Mouse (Mus musculus) E14TG2a.4 (cell line): ENCODE measurements around the gene Naa40.

Source experiments
- H3K27me3 ChIP-seq: 2 replicates; pipeline ENCODE4 v1.6.1; 2014; ENCODE audit warnings: low read length, control low read depth; ENCODE audit not compliant: insufficient read depth
- H3K36me3 ChIP-seq: 2 replicates; pipeline ENCODE4 v1.6.1; 2014; ENCODE audit warnings: low read length, control low read depth; ENCODE audit not compliant: insufficient read depth
- H3K4me1 ChIP-seq: replicated peaks from 2 replicates; pipeline ENCODE4 v1.6.1; 2014; ENCODE audit warnings: low read depth, low read length, control low read depth
- H3K4me3 ChIP-seq: replicated peaks from 2 replicates; pipeline ENCODE4 v1.5.1; 2014; ENCODE audit warnings: mild to moderate bottlenecking, low read length
- H3K9me3 ChIP-seq: 2 replicates; pipeline ENCODE4 v1.6.1; 2014; ENCODE audit warnings: low read length, control low read depth
- CTCF ChIP-seq: conservative IDR thresholded peaks from 2 replicates; pipeline ENCODE4 v1.5.1; 2014; ENCODE audit warnings: low read length
- NANOG ChIP-seq: IDR thresholded peaks from 2 replicates; pipeline ENCODE4 v1.6.1; 2014; ENCODE audit warnings: borderline replicate concordance, low read length, mixed read lengths
- POU5F1 ChIP-seq: IDR thresholded peaks from 2 replicates; pipeline ENCODE4 v1.6.1; 2014; ENCODE audit warnings: low read length, borderline replicate concordance

The Naa40 gene

GRCm38 (mm10) chr19:7267091-7267741, 26.2 kb upstream of the Naa40 start, which contains the start of gene Rcor2:
Rcor2 (plus strand) TSS chr19:7267325.
- peaks cover 85% of the 10 kb centered on the region for H3K4me1 ChIP-seq
- 0 out of 2 replicates have a peak, but pooled peaks cover 4% of the 10 kb centered on the region for H3K9me3 ChIP-seq
- peaks cover 32% of the 10 kb centered on the region for H3K36me3 ChIP-seq
- H3K27me3 ChIP-seq, result no peaks in the 10 kb centered on the region
- H3K4me3 ChIP-seq, result peak within 1 kb of the TSS; percentile 98
- TF ChIP-seq NANOG, result no peak
- TF ChIP-seq CTCF, result no peak

- H3K9me3 ChIP-seq, result 0 out of 2 replicates have a peak, but pooled peaks cover 7% of the 10 kb centered on the region
- TF ChIP-seq POU5F1, result no peak
- TF ChIP-seq NANOG, result no peak
These were observed 25.4 kb upstream of the Naa40 start for GRCm38 (mm10) chr19:7266421-7266831.

GRCm38 (mm10) chr19:7265478-7266191, 24.7 kb upstream of the Naa40 start:
- TF ChIP-seq POU5F1 (no peak), CTCF (no peak), NANOG (no peak)
- H3K27me3 ChIP-seq, result no peaks in the 10 kb centered on the region
- peaks cover 81% of the 10 kb centered on the region for H3K4me1 ChIP-seq

More at GRCm38 (mm10) chr19:7266421-7266831, 25.4 kb upstream of the Naa40 start:
- Histone ChIP-seq H3K36me3 (peaks cover 24% of the 10 kb centered on the region), H3K4me1 (peaks cover 81% of the 10 kb centered on the region), H3K4me3 (peak overlapping the region; percentile 98), H3K27me3 (no peaks in the 10 kb centered on the region)

DNA sequence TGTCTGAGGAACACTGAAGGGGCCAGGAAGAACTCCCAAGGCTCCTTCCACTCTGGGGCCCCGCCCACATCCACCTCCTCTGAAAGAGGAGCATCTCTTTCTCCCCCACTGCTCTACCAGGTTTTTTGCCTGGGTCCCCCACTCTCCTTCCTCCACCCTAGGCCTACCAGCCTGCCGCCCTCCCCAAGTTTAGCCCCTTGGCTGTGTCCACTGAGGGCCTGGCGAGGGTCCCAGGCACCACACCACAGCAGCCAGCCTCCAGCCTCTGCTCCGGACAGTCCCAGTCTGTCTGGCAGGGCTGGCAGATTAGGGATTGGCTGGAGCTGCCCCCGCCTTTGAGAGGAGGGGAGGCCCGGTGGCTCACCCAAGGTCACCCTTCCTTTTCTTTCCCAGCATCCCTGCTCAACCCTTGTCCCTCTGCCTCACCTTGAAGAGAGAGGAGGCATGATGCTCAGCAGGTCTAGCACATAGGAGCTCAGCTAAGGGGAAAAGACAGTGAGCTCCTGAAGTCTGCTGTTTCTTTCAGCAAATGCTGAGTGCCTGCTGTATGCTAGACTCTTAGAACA, 23.9 kb upstream of the Naa40 start:
- Histone ChIP-seq H3K27me3 (no peaks in the 10 kb centered on the region), H3K4me1 (peaks cover 81% of the 10 kb centered on the region), H3K36me3 (peaks cover 8% of the 10 kb centered on the region), H3K4me3 (peak overlapping the region; percentile 98), H3K9me3 (0 out of 2 replicates have a peak, but pooled peaks cover 7% of the 10 kb centered on the region)
- TF ChIP-seq CTCF, result no peak
- no peak for TF ChIP-seq POU5F1
- peak; percentile 20; the same call in 1 of the 2 replicates for TF ChIP-seq NANOG

More at GRCm38 (mm10) chr19:7265478-7266191, 24.7 kb upstream of the Naa40 start:
- Histone ChIP-seq H3K9me3 (0 out of 2 replicates have a peak, but pooled peaks cover 7% of the 10 kb centered on the region), H3K4me3 (peak overlapping the region; percentile 98), H3K36me3 (peaks cover 16% of the 10 kb centered on the region)

DNA sequence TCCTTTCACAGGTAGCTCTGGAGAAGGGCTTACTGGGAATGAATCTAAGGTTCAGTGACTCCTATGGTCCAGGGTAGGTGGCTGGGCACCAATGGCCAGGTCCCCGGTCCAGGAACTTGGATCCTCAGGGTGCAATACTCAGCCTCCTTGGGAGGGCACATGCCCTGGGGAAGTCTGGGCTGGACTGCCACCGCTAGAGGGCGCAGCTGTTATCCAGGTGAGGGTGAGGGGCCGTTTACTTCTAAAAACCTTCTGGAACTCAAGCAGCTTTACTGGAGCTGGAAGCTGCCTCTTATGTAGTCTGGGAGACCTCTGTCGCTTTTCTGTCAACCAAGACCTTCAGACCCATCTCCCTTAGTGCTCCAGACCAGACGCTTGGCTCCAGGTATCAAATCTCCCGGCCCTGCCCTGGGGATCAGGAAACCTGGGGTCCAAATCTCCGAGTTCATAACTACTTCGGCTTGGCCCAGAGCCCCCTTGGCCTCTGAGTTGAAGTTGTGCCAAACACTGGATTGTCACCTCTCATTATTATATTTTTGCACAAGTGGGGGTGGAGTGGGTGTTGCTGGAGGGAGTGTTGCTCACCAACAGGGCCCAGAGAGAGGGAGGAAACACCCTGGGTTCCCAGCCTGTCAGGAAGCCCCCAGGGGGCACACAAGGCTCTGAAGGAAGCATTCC, 23.2 kb upstream of the Naa40 start:
- Histone ChIP-seq H3K36me3 (peaks cover 2% of the 10 kb centered on the region; the same call in 1 of the 2 replicates), H3K9me3 (0 out of 2 replicates have a peak, but pooled peaks cover 7% of the 10 kb centered on the region), H3K4me1 (peaks cover 81% of the 10 kb centered on the region), H3K27me3 (no peaks in the 10 kb centered on the region), H3K4me3 (peak overlapping the region; percentile 98)
- peak; percentile 87 for TF ChIP-seq CTCF
- no peak for TF ChIP-seq NANOG

GRCm38 (mm10) chr19:7262592-7262991, 21.6 kb upstream of the Naa40 start:
- Histone ChIP-seq H3K4me1 (peaks cover 93% of the 10 kb centered on the region), H3K4me3 (peak overlapping the region; percentile 98), H3K27me3 (no peaks in the 10 kb centered on the region), H3K9me3 (0 out of 2 replicates have a peak, but pooled peaks cover 7% of the 10 kb centered on the region), H3K36me3 (no peaks in the 10 kb centered on the region)
- TF ChIP-seq POU5F1 (no peak), CTCF (peak; percentile 31), NANOG (no peak)

GRCm38 (mm10) chr19:7261964-7262363, 21.0 kb upstream of the Naa40 start:
- Histone ChIP-seq H3K9me3 (0 out of 2 replicates have a peak, but pooled peaks cover 7% of the 10 kb centered on the region), H3K36me3 (no peaks in the 10 kb centered on the region), H3K4me1 (peaks cover 95% of the 10 kb centered on the region), H3K4me3 (no peak overlapping the region), H3K27me3 (no peaks in the 10 kb centered on the region)
- TF ChIP-seq NANOG, result no peak
- TF ChIP-seq POU5F1, result no peak
- TF ChIP-seq CTCF, result no peak; the same call in none of the 2 replicates

- no peaks in the 10 kb centered on the region for H3K27me3 ChIP-seq
- TF ChIP-seq CTCF (no peak), POU5F1 (peak; percentile 81; the same call in 1 of the 2 replicates), NANOG (peak; percentile 100)
- H3K4me1 ChIP-seq, result peaks cover 95% of the 10 kb centered on the region
- no peak overlapping the region for H3K4me3 ChIP-seq
- H3K36me3 ChIP-seq, result no peaks in the 10 kb centered on the region
- 0 out of 2 replicates have a peak, but pooled peaks cover 7% of the 10 kb centered on the region for H3K9me3 ChIP-seq
These were observed 20.5 kb upstream of the Naa40 start for GRCm38 (mm10) chr19:7261476-7261875.
